11 mouse cellular contexts compared by ENCODE assay signal in the genomic region with DNA sequence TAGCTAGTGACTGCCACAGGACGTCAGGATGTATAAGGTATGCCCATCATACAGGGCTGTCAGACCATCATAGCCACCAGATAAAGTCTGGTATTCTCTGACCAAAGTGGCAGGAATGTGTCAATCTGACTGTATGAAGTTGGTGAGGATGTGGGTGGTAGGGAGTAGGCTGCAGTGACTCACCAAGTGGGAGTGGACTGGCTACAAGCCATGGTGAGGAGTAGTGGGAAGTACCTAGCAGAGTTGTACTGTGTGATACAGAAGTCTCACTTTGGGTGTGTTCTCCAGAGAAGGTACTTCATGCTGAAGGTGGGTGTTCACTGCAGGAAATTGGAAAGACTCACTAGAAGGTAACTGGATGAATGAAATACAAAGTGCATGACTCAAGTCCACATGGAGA. TPM values are rescaled to one million over a fixed set of nuclear protein-coding genes. Genes with fewer than 3 reads are reported as not detected.
A peak's percentile ranks its signal among the peaks of the same experiment; 100 is the strongest.
DNase-seq lines count a peak whose midpoint lies in the region; ATAC-seq lines count a peak whose summit lies in the region.
"Had no signal": no experiment of that assay in that cellular context is flagged by ENCODE, and none has a peak within 500 bp of the region (broad histone marks: within the 10 kb centered on the region; RNA-seq: fewer than 3 reads in every experiment).

No protein-coding gene starts in this region.

- no peak overlapping the region for H3K9ac ChIP-seq in hindbrain, embryonic 13.5 days
- H3K9ac ChIP-seq in heart, embryonic 11.5 days (ENCODE audit: low read depth, low read length): no peak overlapping the region
- H3K9ac ChIP-seq: forebrain, embryonic 15.5 days; liver, embryonic 14.5 days had no signal

- no peak for ATAC-seq in hindbrain, embryonic 13.5 days (ENCODE audit: low FRiP score)
- ATAC-seq in heart, embryonic 11.5 days (replicated peaks; ENCODE audit: insufficient number of reproducible peaks, low FRiP score, low TSS enrichment): no peak
- ATAC-seq: forebrain, embryonic 15.5 days had no signal

- H3K4me1 ChIP-seq in hindbrain, embryonic 13.5 days (replicated peaks): no peaks in the 10 kb centered on the region
- H3K4me1 ChIP-seq in heart, embryonic 11.5 days (ENCODE audit: control insufficient read depth, insufficient read depth, low read length): no peaks in the 10 kb centered on the region
- H3K4me1 ChIP-seq: forebrain, embryonic 15.5 days had no signal

- DNase-seq in cerebellum, adult 11-12 months: peak; percentile 34
- DNase-seq in cerebellum, postnatal 14 days: no peak
- peak; percentile 79 to 80 for DNase-seq in right cerebral cortex, adult 2 months (ENCODE audit: low spot score in 2 of 2)
- DNase-seq in right cerebral cortex, postnatal 10 days (ENCODE audit: low spot score in 2 of 2): no peak
- peak; percentile 37 to 39 for DNase-seq in left cerebral cortex, postnatal 14 days (ENCODE audit: low spot score in 2 of 2)
- peak; percentile 65 to 70 for DNase-seq in right cerebral cortex, postnatal 36 days (ENCODE audit: low spot score in 2 of 2)

- 93% methylated on average over 1 of the region's 1 CpGs for WGBS in hindbrain, embryonic 13.5 days
- WGBS in heart, embryonic 11.5 days (ENCODE audit: insufficient replicate concordance): 68% methylated on average over 1 of the region's 1 CpGs

- H3K4me2 ChIP-seq in hindbrain, embryonic 13.5 days: no peak overlapping the region
- no peak overlapping the region for H3K4me2 ChIP-seq in heart, embryonic 11.5 days
- H3K4me2 ChIP-seq: forebrain, embryonic 15.5 days had no signal

- intact Hi-C loops in left cerebral cortex, postnatal 14 days (cut with DNase I): no loop called here

- H3K9me3 ChIP-seq in hindbrain, embryonic 13.5 days: no peaks in the 10 kb centered on the region
- no peaks in the 10 kb centered on the region for H3K9me3 ChIP-seq in heart, embryonic 11.5 days (replicated peaks; ENCODE audit: control insufficient read depth, low read length)
- H3K9me3 ChIP-seq: forebrain, embryonic 15.5 days had no signal

- no peaks in the 10 kb centered on the region for H3K27me3 ChIP-seq in hindbrain, embryonic 13.5 days
- no peaks in the 10 kb centered on the region for H3K27me3 ChIP-seq in heart, embryonic 11.5 days (ENCODE audit: control insufficient read depth, insufficient read depth, low read length)
- H3K27me3 ChIP-seq: forebrain, embryonic 15.5 days had no signal

- H3K36me3 ChIP-seq in hindbrain, embryonic 13.5 days: peaks cover 53% of the 10 kb centered on the region
- H3K36me3 ChIP-seq in heart, embryonic 11.5 days (ENCODE audit: control insufficient read depth, insufficient read depth, low read length): no peaks in the 10 kb centered on the region

- H3K27ac ChIP-seq in hindbrain, embryonic 13.5 days: no peak overlapping the region
- no peak overlapping the region for H3K27ac ChIP-seq in heart, embryonic 11.5 days (ENCODE audit: low read depth, low read length)
- H3K27ac ChIP-seq: forebrain, embryonic 15.5 days; kidney, postnatal 0 days; liver, embryonic 14.5 days had no signal

- H3K4me3 ChIP-seq in hindbrain, embryonic 13.5 days: no peak overlapping the region
- H3K4me3 ChIP-seq in heart, embryonic 11.5 days (ENCODE audit: low read depth, low read length): no peak overlapping the region
- H3K4me3 ChIP-seq: forebrain, embryonic 15.5 days had no signal

RNA-seq across cellular contexts. Expression of a gene that starts 41.4 kb away (rescaled TPM):
- 10 to 100 TPM; 16.9 to 20.9 TPM for total RNA-seq in left cerebral cortex, postnatal 14 days (2021)
- polyA plus RNA-seq in hindbrain, embryonic 13.5 days (2015; fragmentation: Nextera tagmentation; extraction: Ambion mirVana): 13.0 and 13.3 TPM in 2 replicates
- 21.1 and 23.0 TPM in 2 replicates for polyA plus RNA-seq in heart, embryonic 11.5 days (2014; fragmentation: Nextera tagmentation; extraction: Ambion mirVana)

RNA-seq across cellular contexts. Expression of a gene that starts 41.5 kb away (rescaled TPM):
- 10 to 100 TPM; 83.3 to 91.9 TPM for total RNA-seq in left cerebral cortex, postnatal 14 days (2021)
- 89.4 and 90.8 TPM in 2 replicates for polyA plus RNA-seq in hindbrain, embryonic 13.5 days (2015; fragmentation: Nextera tagmentation; extraction: Ambion mirVana)
- 40.6 and 47.4 TPM in 2 replicates for polyA plus RNA-seq in heart, embryonic 11.5 days (2014; fragmentation: Nextera tagmentation; extraction: Ambion mirVana)

RNA-seq across cellular contexts. Expression of a gene that starts 51.0 kb away (rescaled TPM):
- not detected for total RNA-seq in left cerebral cortex, postnatal 14 days (2021)
- polyA plus RNA-seq in hindbrain, embryonic 13.5 days (2015; fragmentation: Nextera tagmentation; extraction: Ambion mirVana): not detected in 2 replicates
- 4.5 and 5.2 TPM in 2 replicates for polyA plus RNA-seq in heart, embryonic 11.5 days (2014; fragmentation: Nextera tagmentation; extraction: Ambion mirVana)
- polyA plus RNA-seq: forebrain, embryonic 15.5 days had no signal

Comparison
In these comparisons a context has a peak if more than half of its experiments do, and no peak if none do; other contexts are left out.
1. DNase-seq: peak in cerebellum, adult 11-12 months (single experiment), right cerebral cortex, adult 2 months (2 of 2), left cerebral cortex, postnatal 14 days (2 of 2) and right cerebral cortex, postnatal 36 days (2 of 2); none in cerebellum, postnatal 14 days (0 of 2) and right cerebral cortex, postnatal 10 days (0 of 2).